Mouse (Mus musculus) MEL (cell line): ENCODE measurements around the gene Trnt1.

ENCODE experiments used
- CTCF ChIP-seq, 3 experiments: IDR thresholded peaks in 2 of 3; conservative IDR thresholded peaks in 1 of 3; 2 replicates each; pipeline ENCODE4 v1.5.1; 2011 to 2012; ENCODE audit warnings: low read length in 3 of 3, low read depth in 2 of 3, mild to moderate bottlenecking in 2 of 3, improper control_type of control experiment in 1 of 3, inconsistent platforms in 1 of 3, mixed read lengths in 1 of 3, moderate library complexity in 1 of 3; ENCODE audit not compliant: control insufficient read depth in 1 of 3, insufficient read depth in 1 of 3, poor library complexity in 1 of 3, severe bottlenecking in 1 of 3
- E2F4 ChIP-seq: IDR thresholded peaks from 2 replicates; pipeline ENCODE4 v1.6.1; 2011; ENCODE audit warnings: low read depth, low read length, improper control_type of control experiment, borderline replicate concordance
- ELF1 ChIP-seq: IDR thresholded peaks from 2 replicates; pipeline ENCODE4 v1.6.1; 2014; ENCODE audit warnings: low read depth, mild to moderate bottlenecking, inconsistent platforms, low read length, improper control_type of control experiment, moderate library complexity
- ETS1 ChIP-seq: IDR thresholded peaks from 2 replicates; pipeline ENCODE4 v1.6.1; 2012; ENCODE audit warnings: low read depth, mild to moderate bottlenecking, inconsistent platforms, low read length, improper control_type of control experiment, moderate library complexity
- HCFC1 ChIP-seq: IDR thresholded peaks from 2 replicates; pipeline ENCODE4 v1.6.1; 2012; ENCODE audit warnings: low read depth, mild to moderate bottlenecking, inconsistent platforms, low read length, improper control_type of control experiment, moderate library complexity
- MYC ChIP-seq: IDR thresholded peaks from 2 replicates; pipeline ENCODE4 v1.6.1; 2011; ENCODE audit warnings: low read depth, mild to moderate bottlenecking, low read length, improper control_type of control experiment, moderate library complexity
- NRF1 ChIP-seq: IDR thresholded peaks from 2 replicates; pipeline ENCODE4 v1.6.1; 2014; ENCODE audit warnings: low read depth, mild to moderate bottlenecking, inconsistent platforms, low read length, improper control_type of control experiment, moderate library complexity; ENCODE audit not compliant: poor library complexity, insufficient read depth, severe bottlenecking
- POLR2A ChIP-seq, 2 experiments: IDR thresholded peaks; 2 replicates each; pipeline ENCODE4 v1.6.1; 2011 to 2012; ENCODE audit warnings: low read length in 2 of 2, mild to moderate bottlenecking in 2 of 2, control low read depth in 1 of 2, improper control_type of control experiment in 1 of 2, low read depth in 1 of 2, moderate library complexity in 1 of 2; ENCODE audit not compliant: control insufficient read depth in 1 of 2, insufficient read depth in 1 of 2, poor library complexity in 1 of 2
- POLR2AphosphoS2 ChIP-seq: IDR thresholded peaks from 2 replicates; pipeline ENCODE4 v1.6.1; 2011; ENCODE audit warnings: low read length, improper control_type of control experiment
- RCOR1 ChIP-seq: IDR thresholded peaks from 2 replicates; pipeline ENCODE4 v1.6.1; 2012; ENCODE audit warnings: low read depth, mild to moderate bottlenecking, inconsistent platforms, low read length, improper control_type of control experiment

GRCm38 (mm10) chr6:106740244-106740825 lies 28.6 kb upstream of the Trnt1 start:
- TF ChIP-seq POLR2A (IDR thresholded peaks at IDR 0.05; ENCODE audit: control insufficient read depth in 1 of 2, insufficient read depth in 1 of 2, low read depth in 1 of 2, low read length in 2 of 2, poor library complexity in 1 of 2) (no peak), E2F4 (no peak), CTCF (IDR thresholded peaks at IDR 0.05 in 2 of 3, conservative IDR thresholded peaks at IDR 0.05 in 1 of 3; ENCODE audit: control insufficient read depth in 1 of 3, insufficient read depth in 1 of 3, low read depth in 2 of 3, low read length in 3 of 3, poor library complexity in 1 of 3, severe bottlenecking in 1 of 3) (no peak), HCFC1 (no peak), RCOR1 (no peak), POLR2AphosphoS2 (no peak), ETS1 (no peak), MYC (no peak), ELF1 (no peak), NRF1 (no peak)
